Mouse (Mus musculus) CH12F3 (cell line): Measurements from ENCODE around the gene Dapp1.
"Not testable (repeated sequence)": the region's sequence is repeated elsewhere in the genome, so short reads cannot be mapped to it uniquely, and the experiment has no call there.

Source experiments
- in situ Hi-C: fragments of 300-500 bp; cut with MboI; formaldehyde crosslinking; loops from 2 replicates; pipeline ENCODE4 v1.14.3; 2020; ENCODE audit warnings: low sequenced_read_pairs

Dapp1 gene

DNA sequence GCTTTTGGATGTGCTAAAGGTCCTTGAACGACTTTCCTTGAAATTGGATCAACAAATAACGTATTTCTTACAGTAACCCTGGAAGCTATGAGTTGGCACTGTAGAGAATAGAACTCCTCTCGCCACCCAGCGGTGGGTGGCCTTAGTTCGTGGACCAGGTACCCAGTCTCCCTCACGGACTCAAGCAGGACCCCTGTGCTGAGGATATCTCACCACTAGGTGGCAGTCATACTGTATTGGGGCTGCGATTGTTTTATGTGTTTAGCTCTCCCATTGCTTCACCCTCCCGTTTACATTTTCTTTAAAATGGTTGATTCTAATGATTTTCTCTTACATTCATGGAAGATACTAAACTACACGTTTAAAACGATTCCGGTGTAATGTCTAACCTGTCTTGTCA lies 9.8 kb upstream of the Dapp1 start:
- in situ Hi-C loops: loop anchor here (5.0 kb wide), 1 partner anchor 151 kb away; the partner anchor contains the start of genes Mttp and Trmt10a

DNA sequence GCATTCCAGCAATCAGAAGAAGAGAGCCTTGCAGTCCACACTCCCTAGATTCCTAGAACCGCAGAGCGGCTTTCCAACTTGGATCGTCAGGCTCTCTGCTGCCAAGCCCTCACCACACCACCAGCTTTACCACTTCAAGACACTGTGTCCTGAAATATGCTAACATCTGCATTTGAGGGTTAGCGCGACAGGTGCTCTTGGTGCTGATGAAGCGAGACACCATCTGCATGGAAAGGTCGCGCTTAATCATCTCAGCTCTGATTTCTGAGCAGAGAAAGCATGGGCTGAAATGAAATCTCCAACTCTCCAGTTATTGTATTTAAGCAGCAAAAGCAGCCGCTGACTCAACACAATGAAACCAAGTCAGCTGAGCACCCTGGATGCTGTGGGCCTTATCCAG lies 8.1 kb upstream of the Dapp1 start:
- in situ Hi-C loops: no loop called here

DNA sequence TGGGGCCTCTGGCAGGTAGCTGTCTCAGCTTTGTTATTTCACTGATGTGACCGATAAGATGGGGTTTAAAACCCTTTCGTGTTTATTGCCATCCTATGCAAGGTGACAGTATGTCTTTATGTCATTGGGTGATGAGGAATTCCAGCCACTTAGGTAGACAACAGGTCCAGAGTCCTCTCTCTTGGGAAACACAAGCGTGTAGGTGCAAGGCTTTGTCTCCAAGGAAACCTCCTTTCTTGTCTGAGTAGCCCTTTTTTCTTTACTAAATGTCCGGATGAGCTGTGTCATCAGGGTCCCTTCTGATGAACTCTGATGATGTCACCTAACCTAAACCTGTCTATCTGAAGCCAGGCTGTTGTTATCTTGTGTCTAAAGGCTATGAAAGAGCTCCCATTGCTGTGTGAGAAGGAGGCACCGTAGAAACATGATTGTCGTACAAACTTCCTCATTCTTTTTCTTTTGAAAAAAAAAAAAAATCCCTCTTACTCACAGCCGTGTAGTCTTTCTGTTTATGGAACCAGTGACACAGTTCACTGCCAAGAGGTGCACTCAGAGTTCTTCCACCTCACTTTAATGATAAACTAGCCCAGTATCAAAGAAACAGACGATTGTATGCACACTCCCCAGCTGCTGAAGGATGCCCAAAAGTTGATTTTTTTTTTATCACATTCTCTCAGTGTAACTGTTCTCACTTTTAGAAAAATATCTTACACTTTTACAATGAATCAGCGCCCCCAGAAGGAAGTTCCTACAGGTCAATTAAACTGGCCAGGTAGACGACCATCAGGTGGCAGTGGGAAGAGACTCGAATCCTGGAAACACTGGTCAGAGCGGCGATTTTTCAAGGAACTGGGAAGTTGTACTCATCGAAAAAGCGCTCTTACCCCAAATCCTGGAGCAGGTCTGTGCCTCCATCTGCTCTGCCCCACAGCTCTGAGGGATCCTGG lies 637 bp downstream of the Dapp1 start:
- in situ Hi-C loops: no loop called here

DNA sequence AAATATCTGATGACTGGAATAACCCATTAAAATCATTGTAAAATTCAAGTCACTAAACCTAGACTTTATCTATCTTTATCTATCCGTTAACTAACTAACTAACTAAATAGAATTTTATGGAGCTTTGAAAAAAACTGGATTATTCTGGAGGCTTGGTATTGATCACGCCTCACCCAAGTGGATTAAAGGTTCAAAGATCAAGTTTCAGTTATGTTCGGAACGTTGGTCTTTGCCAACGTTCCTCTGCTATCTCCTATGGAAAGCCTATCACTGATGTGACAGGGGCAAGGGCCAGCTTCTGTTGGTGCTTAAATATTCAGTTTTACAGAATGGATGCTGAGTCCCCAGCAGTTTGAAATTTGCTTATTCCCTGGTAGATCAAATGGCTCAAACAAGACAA lies 3.1 kb downstream of the Dapp1 start:
- in situ Hi-C loops: no loop called here

DNA sequence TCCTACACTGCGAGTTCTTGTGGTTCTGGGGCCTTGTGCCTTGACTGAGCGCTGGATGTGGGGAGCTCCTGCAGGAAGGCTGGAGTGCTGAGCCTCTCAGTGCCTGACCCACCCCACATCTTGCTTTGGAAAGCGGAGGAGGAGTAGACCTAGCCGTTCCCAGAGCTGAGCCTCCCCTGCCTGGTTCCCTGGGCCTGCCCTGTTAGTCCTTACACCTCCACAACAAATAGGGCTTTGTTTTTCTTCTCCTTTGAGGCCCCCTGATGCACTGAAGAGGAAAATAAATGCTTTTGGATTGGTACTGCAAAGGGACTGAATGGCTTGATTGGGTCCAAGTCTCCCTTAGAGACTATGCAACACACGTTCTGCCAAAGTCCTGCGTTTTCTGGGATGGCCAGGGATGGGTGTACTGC lies 3.7 kb downstream of the Dapp1 start:
- in situ Hi-C loops: no loop called here

DNA sequence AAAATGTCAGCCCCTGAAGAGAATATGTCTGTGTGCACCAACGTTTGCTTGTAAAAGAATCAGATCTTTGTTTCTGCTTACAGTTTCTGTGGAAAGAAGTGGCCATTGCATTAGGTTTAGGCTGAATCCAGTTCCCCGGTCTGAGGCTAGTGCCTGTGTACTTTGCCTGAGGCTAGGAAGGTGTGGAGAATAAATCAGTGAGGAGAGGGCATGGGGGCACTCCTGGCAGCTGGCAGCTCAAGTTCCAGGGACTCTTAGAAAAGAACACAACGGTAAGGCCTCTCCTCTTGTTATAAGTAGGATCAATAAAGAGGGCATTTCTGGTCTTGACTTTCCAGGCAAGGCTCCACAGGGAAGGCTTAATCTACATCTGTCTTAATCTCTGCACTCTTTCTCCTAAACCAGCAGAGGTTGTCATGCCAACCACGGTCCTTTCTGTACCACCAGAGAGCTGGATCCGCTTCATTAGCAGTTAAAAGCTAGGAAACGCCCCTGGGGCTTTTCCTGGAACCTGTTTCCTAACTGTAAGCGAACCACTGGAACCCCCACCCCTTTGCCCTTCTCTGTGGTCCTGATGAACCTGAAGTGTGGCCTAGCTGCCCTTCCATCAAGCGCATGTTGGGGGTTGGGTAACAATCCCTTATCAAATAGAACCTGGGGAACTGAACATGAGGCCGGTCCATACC lies 4.3 kb downstream of the Dapp1 start:
- in situ Hi-C loops: no loop called here

DNA sequence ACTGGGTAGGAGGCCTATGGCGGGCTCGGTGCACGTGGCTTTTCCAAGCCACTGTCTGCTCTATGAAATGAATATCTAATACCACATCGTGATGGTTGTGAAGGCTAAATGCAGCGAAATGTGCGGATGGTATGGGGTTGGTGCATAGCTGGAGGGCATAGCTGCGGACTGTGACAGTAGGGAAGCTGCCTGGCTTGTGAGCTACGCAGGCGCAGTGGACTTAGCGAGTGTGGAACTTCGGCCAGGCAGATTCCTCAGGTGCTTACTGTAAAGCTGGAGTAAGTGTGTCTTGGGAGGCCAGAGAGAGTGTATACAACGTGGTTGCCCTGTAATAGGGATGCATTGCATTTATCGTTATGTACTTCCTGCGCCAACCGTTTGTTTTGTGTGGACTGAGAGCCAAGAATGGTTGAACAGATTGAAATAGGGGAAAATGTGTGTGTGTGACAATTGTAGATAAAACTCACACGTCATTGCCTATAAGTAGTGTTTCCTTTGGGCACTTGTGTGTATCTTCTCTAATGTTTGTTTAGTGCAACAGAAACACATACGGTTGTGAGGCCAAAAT lies 5.4 kb downstream of the Dapp1 start:
- in situ Hi-C loops: no loop called here

DNA sequence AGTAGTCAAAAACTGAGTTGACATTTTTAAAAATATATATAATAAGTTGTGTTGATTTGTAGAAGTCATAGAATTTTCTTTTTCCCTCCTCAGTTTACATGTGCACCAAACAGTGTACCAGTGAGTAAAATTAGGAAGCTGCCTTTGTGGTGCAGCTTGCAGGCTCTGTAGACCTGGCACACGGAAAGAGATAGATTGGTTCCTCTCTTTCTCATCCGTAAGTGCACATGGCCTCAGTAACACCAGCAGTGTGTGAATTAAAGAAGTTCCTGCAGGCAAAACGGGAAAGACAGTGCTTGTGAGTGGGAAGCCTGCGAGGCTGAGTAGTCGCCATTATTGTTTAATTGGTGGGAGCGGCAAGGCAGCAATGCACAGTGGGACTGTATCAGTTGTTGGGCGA lies 5.9 kb downstream of the Dapp1 start:
- in situ Hi-C loops: no loop called here

DNA sequence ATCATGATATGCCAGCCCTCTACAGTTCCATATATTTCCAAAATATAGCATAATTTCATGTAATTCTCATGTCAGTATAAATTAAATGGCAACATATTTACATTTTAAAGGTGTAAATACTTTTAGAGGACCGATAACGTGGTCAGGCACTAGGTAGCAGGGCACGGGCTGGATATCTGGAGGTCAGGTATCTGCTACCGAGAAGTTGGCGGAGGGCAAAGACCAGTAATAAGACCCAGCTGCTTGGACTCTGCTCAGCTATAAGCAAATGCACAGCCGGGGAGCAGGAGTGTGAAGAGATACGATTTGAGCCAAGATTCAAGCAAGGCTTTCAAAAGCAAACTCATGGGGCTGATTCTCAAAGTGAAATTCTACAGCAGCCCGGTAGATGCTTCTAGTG lies 7.0 kb downstream of the Dapp1 start:
- in situ Hi-C loops: no loop called here

DNA sequence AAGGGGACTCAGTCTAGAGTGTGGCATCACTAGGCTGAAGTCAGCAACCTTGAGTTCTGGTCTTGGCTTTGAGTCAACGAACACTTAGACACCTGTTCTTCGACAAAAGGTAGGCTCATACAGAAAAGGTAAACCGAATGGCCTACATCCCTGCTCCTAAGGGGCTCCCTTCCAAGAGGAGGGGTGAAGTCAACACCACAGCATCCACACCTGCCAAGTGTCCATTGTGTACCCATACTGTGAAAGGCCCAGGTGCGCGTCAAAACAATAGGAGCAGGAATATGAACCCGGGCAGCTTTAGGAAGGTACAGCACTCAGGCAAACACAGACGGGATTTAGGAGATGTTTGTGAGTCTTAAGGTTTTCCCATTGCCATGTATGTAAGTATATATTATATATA lies 8.4 kb downstream of the Dapp1 start:
- in situ Hi-C loops: no loop called here

DNA sequence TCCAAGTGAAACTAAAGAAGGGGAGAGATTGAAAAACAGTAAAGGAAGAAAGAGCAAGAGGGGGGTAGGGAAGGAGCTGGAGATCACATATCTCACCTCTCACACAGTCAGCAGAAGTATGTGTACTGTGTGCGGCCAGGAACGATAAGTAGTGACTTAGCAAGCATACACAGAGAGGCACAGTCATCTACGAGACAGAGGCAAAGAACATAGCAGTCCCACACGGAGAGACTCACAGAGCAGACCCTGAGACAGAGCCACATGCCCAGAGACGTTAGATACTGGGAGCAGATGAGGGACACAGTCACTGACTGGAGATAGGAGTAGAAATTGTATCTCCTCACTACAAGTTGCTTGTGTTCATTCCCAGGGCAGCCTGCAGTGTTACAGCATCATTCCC lies 9.1 kb downstream of the Dapp1 start:
- in situ Hi-C loops: no loop called here

DNA sequence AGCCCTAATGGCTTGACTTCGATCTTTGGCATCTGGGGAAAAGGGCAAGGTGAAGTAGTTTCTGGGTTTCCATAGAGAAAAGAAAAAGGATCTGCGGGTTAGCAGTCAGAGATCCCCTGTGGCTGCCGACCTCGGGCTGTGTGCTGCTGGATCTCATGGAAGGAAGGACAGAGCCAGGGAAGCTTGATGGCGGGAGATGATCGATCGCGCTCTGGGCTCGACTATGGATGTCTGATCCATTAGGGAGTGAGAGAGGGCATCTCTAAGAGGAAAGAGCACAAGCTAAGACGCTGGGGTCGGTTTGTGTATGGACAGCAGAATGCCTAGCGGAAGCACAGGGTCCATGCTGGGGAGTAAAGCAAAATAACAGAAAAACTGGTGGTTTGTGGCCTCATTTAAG lies 11.4 kb downstream of the Dapp1 start:
- in situ Hi-C loops: no loop called here

DNA sequence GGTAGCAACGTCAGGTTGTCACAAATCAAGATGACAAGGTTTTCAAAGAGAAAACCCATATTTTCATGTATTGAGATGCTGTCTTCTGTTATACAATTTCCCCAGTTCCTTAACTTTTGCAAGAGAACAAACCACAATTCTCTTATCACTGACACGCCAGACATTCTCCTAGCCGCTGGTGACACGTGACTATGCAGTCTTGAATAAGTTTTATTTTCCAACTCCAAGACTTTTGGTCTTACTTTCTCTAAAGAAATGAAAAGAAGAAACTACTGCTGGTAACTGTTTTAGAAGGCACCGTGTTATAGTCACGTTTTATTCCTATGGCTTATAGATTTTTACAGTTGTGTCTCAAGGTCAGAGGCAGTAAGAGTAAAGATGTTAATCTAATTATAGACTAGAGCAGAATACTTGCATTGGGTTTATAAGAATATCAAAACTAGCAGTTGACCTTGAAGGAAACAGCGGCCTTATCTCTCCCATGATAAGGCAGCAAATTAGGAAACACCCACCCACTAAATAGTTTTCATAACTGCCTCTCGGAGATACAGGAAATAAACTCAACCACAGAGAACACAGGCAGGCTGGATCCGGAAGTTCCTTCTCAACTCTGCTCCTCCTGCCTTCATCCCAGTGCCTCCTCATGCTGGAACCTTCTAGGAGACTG lies 12.4 kb downstream of the Dapp1 start:
- in situ Hi-C loops: no loop called here

DNA sequence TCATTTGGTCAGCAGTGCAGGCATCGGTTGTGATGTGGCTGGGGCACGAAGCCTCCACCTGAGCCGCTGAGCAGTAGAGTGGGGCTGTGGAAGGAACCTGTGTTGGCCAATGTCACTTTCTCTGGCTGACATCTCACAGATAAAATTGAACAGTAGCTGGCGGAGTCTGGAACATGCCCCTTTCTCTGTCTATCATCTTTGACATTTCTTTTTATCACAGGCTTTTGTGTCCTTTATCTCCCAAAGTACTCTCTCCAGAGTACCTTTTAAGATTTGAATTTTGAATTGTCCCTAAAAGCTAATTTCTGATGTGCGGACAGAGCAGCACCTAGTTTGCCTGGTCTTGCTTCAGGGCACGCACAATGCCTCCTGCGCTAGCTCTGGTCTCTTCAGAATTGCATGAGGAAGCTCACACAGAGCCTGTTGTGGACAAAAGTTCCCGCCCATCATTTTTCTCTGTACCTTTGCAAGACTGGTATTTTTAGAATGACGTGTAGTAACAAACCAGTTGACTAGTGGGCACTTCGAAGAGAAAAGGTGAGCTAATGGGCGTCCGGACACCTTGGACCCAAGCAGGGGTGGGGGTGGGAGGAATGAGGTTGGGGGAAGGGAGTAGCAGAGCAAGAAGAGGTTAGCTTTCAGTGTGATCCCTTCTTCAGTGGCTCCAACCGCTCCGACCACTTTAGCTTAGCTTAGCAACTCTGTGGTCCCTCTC lies 13.1 kb downstream of the Dapp1 start:
- in situ Hi-C loops: no loop called here

DNA sequence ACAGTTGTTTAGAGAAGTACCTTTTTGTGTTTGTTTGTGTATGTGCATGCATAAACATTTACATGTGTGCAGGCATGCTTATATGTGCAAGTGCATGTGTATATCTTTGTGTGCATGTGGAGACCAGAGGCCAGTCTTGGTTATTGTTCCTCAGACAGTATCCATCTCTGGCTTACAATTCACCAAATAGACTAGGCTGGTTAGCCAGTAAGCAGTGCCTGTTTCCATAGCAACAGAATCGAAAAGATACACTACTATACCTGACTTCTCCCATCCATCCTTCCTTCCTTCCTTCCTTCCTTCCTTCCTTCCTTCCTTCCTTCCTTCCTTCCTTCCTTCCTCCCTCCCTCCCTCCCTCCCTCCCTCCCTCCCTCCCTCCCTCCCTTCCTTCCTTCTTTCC lies 17.3 kb downstream of the Dapp1 start:
- in situ Hi-C loops: not testable (repeated sequence)

DNA sequence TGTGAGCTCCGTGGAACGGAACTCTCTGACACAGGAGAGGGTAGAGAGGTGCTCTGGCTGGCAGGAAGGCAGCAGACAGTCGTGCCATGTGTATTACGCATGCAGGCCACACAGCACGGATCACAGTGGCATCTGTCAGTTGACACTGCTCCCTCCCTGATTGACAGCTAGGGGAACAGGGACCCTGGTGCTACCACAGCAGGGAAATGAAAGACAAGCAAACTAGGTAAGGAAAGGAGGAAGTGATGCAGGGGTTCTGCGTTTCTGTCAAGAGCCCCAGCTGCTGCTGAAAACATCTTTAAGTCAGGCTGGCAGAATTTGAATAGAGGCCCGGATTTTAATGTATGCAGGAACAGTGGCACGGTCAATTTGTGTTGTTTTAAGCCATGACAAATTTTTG lies 17.8 kb downstream of the Dapp1 start:
- in situ Hi-C loops: no loop called here

DNA sequence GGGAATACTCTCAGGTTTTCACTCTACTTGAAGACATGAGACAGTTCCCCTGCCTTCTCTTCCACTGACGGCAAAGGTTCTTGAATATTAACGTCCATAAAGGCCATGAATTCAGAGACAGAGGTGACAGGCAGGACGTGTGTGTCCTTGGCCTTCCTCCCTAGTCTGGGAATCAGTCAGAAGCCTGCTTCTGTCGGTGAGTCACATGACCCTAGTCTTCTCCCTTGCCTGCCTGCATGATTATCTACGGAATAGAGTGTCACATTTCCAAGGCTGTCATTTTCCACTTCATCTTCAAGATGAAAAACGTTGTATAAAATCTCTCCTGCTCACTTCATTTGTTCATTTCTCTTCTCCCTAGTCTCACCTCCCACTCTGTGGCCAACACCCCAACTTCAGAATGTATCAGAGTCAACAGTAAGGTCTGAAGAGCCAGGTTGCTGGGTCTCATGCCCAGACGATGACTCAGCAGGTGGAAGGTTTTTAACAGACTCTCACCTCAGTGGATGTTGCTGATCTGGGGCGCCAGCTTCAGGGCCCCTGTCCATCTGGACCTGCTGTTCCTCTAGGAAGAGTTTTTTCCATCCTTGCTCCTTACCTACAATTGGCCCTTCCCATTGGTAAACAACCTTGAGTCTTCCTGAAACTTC lies 19.5 kb downstream of the Dapp1 start:
- in situ Hi-C loops: no loop called here

DNA sequence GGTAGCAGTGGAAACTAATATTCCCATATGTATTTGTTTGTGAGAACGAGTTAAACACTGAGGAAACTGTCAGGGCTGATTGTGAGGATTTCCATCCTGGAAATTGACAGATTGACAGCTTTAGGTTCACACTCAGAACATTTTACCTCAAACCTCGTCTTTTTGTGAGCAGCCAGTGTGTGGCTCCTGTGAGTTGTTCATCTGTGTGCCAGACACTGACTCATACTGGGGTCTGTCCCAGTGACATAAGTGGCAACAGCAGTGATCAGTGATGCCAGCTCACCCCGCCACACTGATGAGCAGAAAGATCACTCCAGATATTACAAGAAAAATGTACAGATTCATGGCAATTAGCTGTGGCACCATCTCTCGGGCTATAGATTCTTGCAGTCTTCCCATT lies 21.9 kb downstream of the Dapp1 start:
- in situ Hi-C loops: no loop called here

DNA sequence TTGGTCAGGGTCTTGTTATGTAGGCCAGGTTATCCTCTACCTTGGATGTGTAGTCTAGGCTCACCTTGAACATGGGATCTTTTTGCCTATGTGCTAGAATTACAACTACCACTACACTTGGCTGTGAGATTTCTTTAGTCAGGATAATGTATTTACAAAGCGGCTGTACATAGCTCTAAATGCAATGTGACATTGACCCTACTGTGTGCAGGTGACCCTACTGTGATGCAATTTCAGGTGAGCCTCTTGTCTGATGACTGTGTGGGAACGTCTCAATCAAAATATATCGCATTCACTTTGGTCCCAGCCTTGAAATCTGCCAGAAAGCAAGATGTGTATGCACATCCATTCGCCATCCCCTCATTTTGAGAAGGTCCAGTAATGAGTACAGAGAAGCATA lies 23.0 kb downstream of the Dapp1 start:
- in situ Hi-C loops: no loop called here

DNA sequence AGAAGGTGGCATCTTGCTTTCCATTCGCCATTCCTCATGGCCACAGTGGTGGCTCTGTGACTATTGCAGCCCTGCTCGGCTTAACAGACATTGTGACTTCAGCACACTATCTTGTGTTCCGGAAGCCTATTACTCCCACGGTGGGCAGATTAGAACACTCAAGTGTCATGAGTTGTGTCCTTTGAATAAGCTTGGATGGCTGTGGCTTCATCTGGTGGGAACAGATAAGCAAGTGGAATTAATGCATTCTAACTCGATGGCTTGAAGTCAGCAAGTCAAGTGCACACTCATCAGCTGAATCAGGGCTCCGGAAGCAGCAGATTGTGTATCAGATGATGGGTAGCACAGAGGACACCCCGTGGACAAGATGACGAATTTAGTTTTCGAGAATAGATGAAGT lies 23.5 kb downstream of the Dapp1 start:
- in situ Hi-C loops: no loop called here
